Mouse (Mus musculus): ENCODE results near the gene Imp4. TPM values are rescaled to one million over a fixed set of nuclear protein-coding genes. Genes with fewer than 3 reads are reported as not detected.

Imp4 gene
- polyA plus RNA-seq (2014; fragmentation: Nextera tagmentation; extraction: Ambion mirVana): 71.5 and 74.6 TPM in 2 replicates

GRCm38 (mm10) chr1:34439215-34439960 lies at the start of gene Imp4, which contains the start of gene Ccdc115:
Gene Imp4 (plus strand): TSS chr1:34439851.
Gene Ccdc115 (minus strand): TSS chr1:34439672.
- Histone ChIP-seq H3K4me3 (ENCODE audit: low read depth, low read length) (peak within 1 kb of the TSS; percentile 66), H3K4me1 (ENCODE audit: control insufficient read depth, insufficient read depth, low read length) (peaks cover 5% of the 10 kb centered on the region), H3K9me3 (ENCODE audit: control insufficient read depth, low read length) (no peaks in the 10 kb centered on the region), H3K27me3 (replicated peaks; ENCODE audit: control insufficient read depth, insufficient read depth, low read length) (no peaks in the 10 kb centered on the region), H3K36me3 (ENCODE audit: control insufficient read depth, insufficient read depth, low read length) (peaks cover 25% of the 10 kb centered on the region), H3K27ac (replicated peaks; ENCODE audit: low read depth, low read length) (peak within 1 kb of the TSS; percentile 57), H3K9ac (ENCODE audit: low read depth, low read length) (peak within 1 kb of the TSS; percentile 71), H3K4me2 (ENCODE audit: low read depth, low read length) (peak within 1 kb of the TSS; percentile 68)
- peak; percentile 97 for ATAC-seq (ENCODE audit: low read depth)
- peak; percentile 100 for DNase-seq (ENCODE audit: low spot score)
- 0% methylated on average over 43 of the region's 48 CpGs for WGBS

- Histone ChIP-seq H3K4me3 (ENCODE audit: low read depth, low read length) (no peak overlapping the region), H3K4me1 (ENCODE audit: control insufficient read depth, insufficient read depth, low read length) (no peaks in the 10 kb centered on the region), H3K36me3 (ENCODE audit: control insufficient read depth, insufficient read depth, low read length) (no peaks in the 10 kb centered on the region), H3K27ac (replicated peaks; ENCODE audit: low read depth, low read length) (no peak overlapping the region), H3K9me3 (ENCODE audit: control insufficient read depth, low read length) (no peaks in the 10 kb centered on the region), H3K4me2 (ENCODE audit: low read depth, low read length) (no peak overlapping the region), H3K9ac (ENCODE audit: low read depth, low read length) (no peak overlapping the region), H3K27me3 (replicated peaks; ENCODE audit: control insufficient read depth, insufficient read depth, low read length) (no peaks in the 10 kb centered on the region)
- ATAC-seq (ENCODE audit: low read depth): no peak
- WGBS: 86% methylated on average over 4 of the region's 4 CpGs
- DNase-seq (ENCODE audit: low spot score): no peak
These were observed 43.3 kb upstream of the Imp4 start for GRCm38 (mm10) chr1:34396321-34396720.

GRCm38 (mm10) chr1:34399182-34399953 lies 40.3 kb upstream of the Imp4 start:
- no peaks in the 10 kb centered on the region for H3K4me1 ChIP-seq (ENCODE audit: control insufficient read depth, insufficient read depth, low read length)
- H3K9ac ChIP-seq (ENCODE audit: low read depth, low read length): no peak overlapping the region
- no peak overlapping the region for H3K27ac ChIP-seq (replicated peaks; ENCODE audit: low read depth, low read length)
- 42% methylated on average over 11 of the region's 11 CpGs for WGBS
- ATAC-seq (ENCODE audit: low read depth): peak; percentile 82; the same call in 1 of the 2 replicates
- H3K27me3 ChIP-seq (replicated peaks; ENCODE audit: control insufficient read depth, insufficient read depth, low read length): no peaks in the 10 kb centered on the region
- peak; percentile 37 for DNase-seq (ENCODE audit: low spot score)
- H3K4me3 ChIP-seq (ENCODE audit: low read depth, low read length): no peak overlapping the region
- no peaks in the 10 kb centered on the region for H3K36me3 ChIP-seq (ENCODE audit: control insufficient read depth, insufficient read depth, low read length)
- no peaks in the 10 kb centered on the region for H3K9me3 ChIP-seq (ENCODE audit: control insufficient read depth, low read length)
- H3K4me2 ChIP-seq (ENCODE audit: low read depth, low read length): no peak overlapping the region

GRCm38 (mm10) chr1:34428466-34428865 lies 11.2 kb upstream of the Imp4 start:
- no peak overlapping the region for H3K9ac ChIP-seq (ENCODE audit: low read depth, low read length)
- DNase-seq (ENCODE audit: low spot score) (no peak), ATAC-seq (ENCODE audit: low read depth) (no peak)
- H3K4me3 ChIP-seq (ENCODE audit: low read depth, low read length): no peak overlapping the region
- no peak overlapping the region for H3K27ac ChIP-seq (replicated peaks; ENCODE audit: low read depth, low read length)
- H3K27me3 ChIP-seq (replicated peaks; ENCODE audit: control insufficient read depth, insufficient read depth, low read length): no peaks in the 10 kb centered on the region
- peaks cover 13% of the 10 kb centered on the region for H3K36me3 ChIP-seq (ENCODE audit: control insufficient read depth, insufficient read depth, low read length)
- 100% methylated on average over 2 of the region's 2 CpGs for whole genome bisulfite sequencing
- H3K4me1 ChIP-seq (ENCODE audit: control insufficient read depth, insufficient read depth, low read length): peaks cover 7% of the 10 kb centered on the region; the same call in 1 of the 2 replicates
- H3K9me3 ChIP-seq (ENCODE audit: control insufficient read depth, low read length): peaks cover 44% of the 10 kb centered on the region
- H3K4me2 ChIP-seq (ENCODE audit: low read depth, low read length): no peak overlapping the region

- ATAC-seq (ENCODE audit: low read depth): no peak
- WGBS: 95% methylated on average over 4 of the region's 4 CpGs
These were observed 10.4 kb upstream of the Imp4 start for GRCm38 (mm10) chr1:34429281-34429680.

GRCm38 (mm10) chr1:34430981-34431380 lies 8.7 kb upstream of the Imp4 start:
- H3K36me3 ChIP-seq (ENCODE audit: control insufficient read depth, insufficient read depth, low read length): peaks cover 13% of the 10 kb centered on the region
- ATAC-seq (ENCODE audit: low read depth) (no peak), DNase-seq (ENCODE audit: low spot score) (no peak)
- WGBS: 97% methylated on average over 3 of the region's 3 CpGs
- no peak overlapping the region for H3K4me3 ChIP-seq (ENCODE audit: low read depth, low read length)
- no peak overlapping the region for H3K27ac ChIP-seq (replicated peaks; ENCODE audit: low read depth, low read length)
- H3K4me1 ChIP-seq (ENCODE audit: control insufficient read depth, insufficient read depth, low read length): peaks cover 12% of the 10 kb centered on the region; the same call in 1 of the 2 replicates
- no peak overlapping the region for H3K9ac ChIP-seq (ENCODE audit: low read depth, low read length)
- no peaks in the 10 kb centered on the region for H3K27me3 ChIP-seq (replicated peaks; ENCODE audit: control insufficient read depth, insufficient read depth, low read length)
- H3K4me2 ChIP-seq (ENCODE audit: low read depth, low read length): no peak overlapping the region
- peaks cover 44% of the 10 kb centered on the region for H3K9me3 ChIP-seq (ENCODE audit: control insufficient read depth, low read length)

More at GRCm38 (mm10) chr1:34429281-34429680, 10.4 kb upstream of the Imp4 start:
- H3K9me3 ChIP-seq (ENCODE audit: control insufficient read depth, low read length): peaks cover 44% of the 10 kb centered on the region
- no peak overlapping the region for H3K4me2 ChIP-seq (ENCODE audit: low read depth, low read length)
- H3K9ac ChIP-seq (ENCODE audit: low read depth, low read length): no peak overlapping the region
- no peak overlapping the region for H3K4me3 ChIP-seq (ENCODE audit: low read depth, low read length)
- H3K4me1 ChIP-seq (ENCODE audit: control insufficient read depth, insufficient read depth, low read length): peaks cover 12% of the 10 kb centered on the region; the same call in 1 of the 2 replicates
- H3K27me3 ChIP-seq (replicated peaks; ENCODE audit: control insufficient read depth, insufficient read depth, low read length): no peaks in the 10 kb centered on the region
- no peak overlapping the region for H3K27ac ChIP-seq (replicated peaks; ENCODE audit: low read depth, low read length)
- no peak for DNase-seq (ENCODE audit: low spot score)
- H3K36me3 ChIP-seq (ENCODE audit: control insufficient read depth, insufficient read depth, low read length): peaks cover 13% of the 10 kb centered on the region

GRCm38 (mm10) chr1:34431431-34431830 lies 8.2 kb upstream of the Imp4 start:
- H3K4me2 ChIP-seq (ENCODE audit: low read depth, low read length): no peak overlapping the region
- H3K27me3 ChIP-seq (replicated peaks; ENCODE audit: control insufficient read depth, insufficient read depth, low read length): no peaks in the 10 kb centered on the region
- H3K27ac ChIP-seq (replicated peaks; ENCODE audit: low read depth, low read length): no peak overlapping the region
- ATAC-seq (ENCODE audit: low read depth) (no peak), DNase-seq (ENCODE audit: low spot score) (no peak)
- peaks cover 13% of the 10 kb centered on the region for H3K36me3 ChIP-seq (ENCODE audit: control insufficient read depth, insufficient read depth, low read length)
- no peak overlapping the region for H3K4me3 ChIP-seq (ENCODE audit: low read depth, low read length)
- peaks cover 12% of the 10 kb centered on the region; the same call in 1 of the 2 replicates for H3K4me1 ChIP-seq (ENCODE audit: control insufficient read depth, insufficient read depth, low read length)
- WGBS: 99% methylated on average over 9 of the region's 9 CpGs
- H3K9me3 ChIP-seq (ENCODE audit: control insufficient read depth, low read length): peaks cover 44% of the 10 kb centered on the region
- H3K9ac ChIP-seq (ENCODE audit: low read depth, low read length): no peak overlapping the region

GRCm38 (mm10) chr1:34432411-34432775 lies 7.3 kb upstream of the Imp4 start:
- WGBS: 52% methylated on average over 13 of the region's 13 CpGs
- H3K27me3 ChIP-seq (replicated peaks; ENCODE audit: control insufficient read depth, insufficient read depth, low read length): no peaks in the 10 kb centered on the region
- peak overlapping the region; percentile 85 for H3K27ac ChIP-seq (replicated peaks; ENCODE audit: low read depth, low read length)
- H3K4me2 ChIP-seq (ENCODE audit: low read depth, low read length): peak overlapping the region; percentile 78
- ATAC-seq (ENCODE audit: low read depth) (no peak), DNase-seq (ENCODE audit: low spot score) (peak; percentile 39)
- H3K4me1 ChIP-seq (ENCODE audit: control insufficient read depth, insufficient read depth, low read length): peaks cover 12% of the 10 kb centered on the region; the same call in 1 of the 2 replicates
- peaks cover 19% of the 10 kb centered on the region for H3K36me3 ChIP-seq (ENCODE audit: control insufficient read depth, insufficient read depth, low read length)
- peak overlapping the region; percentile 61 for H3K4me3 ChIP-seq (ENCODE audit: low read depth, low read length)
- H3K9ac ChIP-seq (ENCODE audit: low read depth, low read length): peak overlapping the region; percentile 75
- peaks cover 44% of the 10 kb centered on the region for H3K9me3 ChIP-seq (ENCODE audit: control insufficient read depth, low read length)
